Mouse (Mus musculus) ovary, postnatal 10 days (tissue): ENCODE results near the gene Mrap.

ENCODE experiments used
- DNase-seq: peaks from one replicate; pipeline ENCODE4 v3.0.0; 2022; ENCODE audit warnings: low spot score

Gene Mrap

DNA sequence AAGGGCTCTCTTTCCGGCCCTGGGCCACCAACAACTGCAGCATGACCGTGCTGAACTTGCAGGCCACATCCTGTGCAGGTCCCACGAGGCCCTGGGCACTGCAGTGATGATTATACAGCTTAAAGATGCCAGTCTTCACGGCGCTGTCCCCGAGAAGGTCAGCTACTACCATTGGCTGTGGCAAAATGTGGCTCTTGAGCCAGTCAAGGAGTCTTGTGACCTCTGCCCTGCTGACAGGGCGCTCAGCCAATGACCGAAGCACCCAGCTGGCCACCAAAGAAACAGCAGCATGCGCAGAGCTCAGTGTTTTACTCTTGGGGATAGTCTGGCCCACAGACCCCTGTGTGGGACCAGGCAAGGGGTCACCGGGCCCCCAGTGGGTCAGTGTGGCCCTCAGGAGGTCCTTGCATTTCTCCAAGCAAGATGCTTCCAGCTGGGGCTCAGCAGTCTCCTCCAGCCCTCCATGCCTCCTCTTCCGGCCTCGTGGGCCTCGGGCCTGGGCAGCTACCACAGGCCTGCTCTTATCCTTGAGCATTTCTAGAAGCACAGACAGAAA lies 15.5 kb downstream of the Mrap start:
- DNase-seq = no peak

DNA sequence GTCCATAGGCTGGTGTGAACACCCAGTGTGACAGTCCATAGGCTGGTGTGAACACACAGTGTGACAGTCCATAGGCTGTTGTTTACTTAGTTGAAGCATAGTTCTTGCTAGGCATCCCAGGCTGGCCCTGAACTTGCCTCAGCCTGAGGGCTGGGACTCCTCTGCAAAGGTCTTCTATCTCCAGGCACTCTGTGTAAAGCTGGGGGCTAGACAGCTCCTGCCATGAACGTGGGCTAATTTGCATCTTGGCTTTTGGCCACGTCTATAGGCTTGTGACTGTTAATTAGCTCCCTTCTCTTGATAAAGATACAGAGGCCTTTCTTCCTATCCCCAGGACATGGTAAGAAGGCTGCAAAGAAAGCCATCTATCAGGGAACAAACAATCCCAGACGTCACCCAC lies 21.3 kb downstream of the Mrap start:
- DNase-seq = no peak

DNA sequence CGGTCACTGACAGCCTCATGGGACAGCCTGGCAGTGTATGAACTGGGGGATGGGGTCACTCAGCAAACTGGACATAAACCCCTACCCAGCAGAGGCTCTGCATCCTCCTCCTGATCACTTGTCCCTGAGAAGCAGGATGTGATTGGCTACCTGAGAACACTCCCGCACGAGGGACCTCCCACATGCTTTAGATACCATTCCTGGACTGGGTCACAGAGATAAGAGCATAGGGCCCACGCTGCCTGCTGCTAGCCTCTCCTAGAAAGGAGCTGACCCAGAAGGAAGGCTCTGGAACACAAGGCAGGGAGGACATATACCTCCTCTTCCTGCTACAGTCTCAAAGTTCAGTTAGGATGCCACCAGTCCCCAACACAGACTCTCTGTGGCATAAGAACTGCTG lies 22.5 kb downstream of the Mrap start:
- DNase-seq = no peak

DNA sequence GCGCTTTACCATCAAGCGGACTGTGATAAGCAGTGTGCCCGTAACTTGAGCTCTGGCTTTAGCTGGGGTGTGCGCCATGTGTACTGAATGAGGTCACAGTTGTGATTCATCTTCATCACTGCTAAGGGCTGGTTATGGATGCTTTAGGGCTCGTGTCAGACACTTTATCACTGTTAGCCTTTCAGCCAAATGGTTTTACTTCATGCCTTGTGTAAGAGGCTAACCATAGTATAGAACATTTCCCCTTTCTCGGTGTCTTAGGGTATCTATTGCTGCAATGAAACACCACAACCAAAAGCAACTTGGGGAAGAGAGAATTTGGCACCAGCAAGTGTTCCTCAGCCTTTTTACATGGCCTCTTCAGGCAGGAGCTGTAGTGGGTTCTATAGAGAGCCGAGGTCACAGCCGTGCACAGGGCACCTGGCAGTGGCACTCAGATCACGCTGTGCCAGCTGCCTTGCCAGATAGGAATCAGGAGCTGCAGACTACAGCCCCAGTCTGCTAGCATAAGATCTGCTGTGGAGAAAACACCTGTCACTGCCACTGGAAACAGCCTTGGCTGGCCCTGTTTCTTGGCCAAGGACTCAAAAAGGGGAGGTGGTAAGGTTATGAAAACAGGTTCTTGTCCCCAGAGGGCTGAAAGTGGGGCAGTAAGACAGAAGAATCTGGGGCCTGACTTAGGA lies 27.3 kb downstream of the Mrap start:
- DNase-seq = no peak

DNA sequence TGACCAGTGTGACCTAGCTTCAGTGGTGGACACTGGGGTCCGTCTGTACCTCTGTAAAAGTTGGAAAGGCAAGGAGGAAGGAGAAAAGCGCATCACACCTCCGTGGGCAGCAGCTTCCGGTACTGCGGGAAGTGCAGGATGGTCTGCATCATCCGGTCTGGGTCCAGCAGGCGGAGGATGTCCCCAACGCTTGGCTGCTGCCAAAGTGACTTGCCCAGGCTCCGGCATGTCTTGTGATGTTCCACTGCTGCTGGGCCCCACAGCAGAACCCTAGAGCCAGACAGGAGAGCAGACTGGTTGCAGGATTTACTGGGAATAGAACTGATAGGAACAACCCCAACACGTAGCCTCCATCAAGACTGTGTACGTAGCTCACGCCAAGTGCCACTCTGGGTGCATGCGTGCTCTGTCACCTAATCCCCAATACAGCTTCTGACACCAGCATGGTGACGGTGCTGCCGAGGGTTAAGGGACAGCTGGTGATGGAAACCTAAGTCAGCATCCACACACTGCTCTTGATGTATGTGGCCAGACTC lies 29.0 kb downstream of the Mrap start:
- no peak for DNase-seq

DNA sequence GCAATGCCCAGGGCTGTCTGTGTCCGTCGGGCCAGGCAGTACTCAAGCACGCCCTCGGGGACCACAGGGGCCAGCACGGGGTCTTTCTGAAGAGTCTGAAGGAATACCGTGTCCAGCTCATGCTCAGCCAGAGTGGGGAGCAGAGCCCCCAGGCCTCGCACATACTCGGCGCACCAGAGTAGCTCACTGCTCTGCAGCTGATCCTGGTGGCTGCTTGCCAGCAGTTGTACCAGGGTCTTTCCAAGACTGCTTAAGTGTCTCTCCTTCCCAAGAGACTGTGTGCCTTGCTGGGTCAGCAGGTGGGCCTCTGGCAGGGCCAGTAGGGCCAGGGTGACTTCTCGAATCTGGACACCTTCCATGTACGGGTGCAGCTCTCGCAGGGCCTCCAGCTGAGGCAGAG lies 36.2 kb downstream of the Mrap start:
- DNase-seq = no peak

DNA sequence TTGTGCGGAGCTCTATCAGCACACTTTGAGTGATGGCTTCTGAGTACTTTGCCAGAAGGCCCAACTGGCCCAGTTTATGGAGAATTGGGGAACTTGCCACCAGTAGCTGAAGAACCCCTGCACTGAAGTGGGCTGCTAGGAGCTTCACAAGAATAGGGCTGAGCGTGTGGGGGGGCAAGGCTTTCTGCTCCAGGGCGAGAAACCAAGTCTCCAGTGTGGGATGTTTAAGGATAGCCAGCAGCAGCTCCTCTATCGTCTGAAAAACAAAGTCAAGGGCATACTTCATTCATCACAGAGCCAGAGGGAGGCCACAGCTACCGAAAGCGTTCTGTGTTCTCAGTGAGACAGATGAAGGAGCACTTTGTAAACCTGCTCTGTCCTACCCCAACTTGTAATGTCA lies 36.6 kb downstream of the Mrap start:
- no peak for DNase-seq

DNA sequence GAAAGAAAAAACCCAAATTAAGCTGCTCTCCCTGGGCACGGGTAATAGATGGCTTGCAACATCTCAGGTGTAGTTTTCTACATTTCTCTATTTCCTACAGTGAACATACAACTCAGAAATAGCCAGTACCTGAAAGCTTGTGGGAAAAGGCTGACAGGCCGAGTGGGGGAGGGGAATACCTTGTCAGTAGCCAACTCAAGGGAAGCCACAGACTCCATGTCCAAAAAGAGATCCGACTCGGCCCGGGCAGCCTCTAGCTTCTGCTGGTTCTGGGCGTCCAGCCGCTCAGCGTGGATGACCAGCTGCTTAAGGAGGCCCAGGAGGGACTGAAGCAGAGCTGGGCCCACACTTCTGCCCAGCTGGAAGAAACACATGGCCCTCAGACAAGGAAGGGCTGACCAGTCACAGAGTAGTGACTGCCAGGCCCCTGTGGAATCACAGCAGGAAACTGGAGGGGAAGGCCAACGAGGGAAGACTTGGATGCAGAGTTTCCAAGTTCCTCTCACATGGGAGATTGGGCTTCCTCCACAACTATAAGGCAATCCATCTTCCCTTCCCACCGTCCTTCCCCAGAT lies 38.0 kb downstream of the Mrap start:
- no peak for DNase-seq

DNA sequence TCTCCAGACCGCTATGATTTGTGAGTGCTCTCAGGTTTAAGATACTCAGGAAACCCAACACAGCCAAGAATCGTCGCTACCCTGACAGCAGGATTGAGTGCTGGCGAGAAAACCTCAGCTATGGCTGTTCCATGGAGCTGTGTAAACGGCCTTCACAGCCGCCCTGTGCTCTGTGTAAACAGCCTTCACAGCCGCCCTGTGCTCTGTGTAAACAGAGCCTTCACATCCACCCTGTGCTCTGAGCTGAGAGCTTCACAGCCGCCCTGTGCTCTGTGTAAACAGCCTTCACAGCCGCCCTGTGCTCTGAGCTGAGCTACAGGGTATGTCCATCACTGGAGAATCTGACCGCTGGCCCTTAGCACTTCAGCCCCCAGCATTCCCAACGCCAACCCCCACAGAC lies 41.8 kb downstream of the Mrap start:
- DNase-seq = no peak

DNA sequence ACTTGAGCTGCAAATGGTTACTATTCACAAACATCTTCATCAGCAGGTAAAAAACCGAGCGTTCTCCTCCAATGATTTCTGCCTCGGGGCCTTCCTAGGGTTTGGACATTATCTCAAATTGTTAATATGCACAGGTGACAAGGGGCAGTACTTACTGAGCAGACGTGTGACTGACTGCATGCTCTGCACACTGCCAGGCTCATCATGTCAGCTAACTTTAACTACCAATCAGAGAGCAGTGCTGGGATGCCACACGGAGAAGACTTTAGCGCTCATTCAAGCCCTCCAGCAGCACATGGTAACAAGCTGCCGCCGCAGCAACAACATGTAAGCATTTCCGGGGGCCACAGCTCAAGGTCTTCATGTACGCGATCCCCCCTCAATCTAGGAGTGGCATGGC lies 45.3 kb downstream of the Mrap start:
- DNase-seq = no peak

DNA sequence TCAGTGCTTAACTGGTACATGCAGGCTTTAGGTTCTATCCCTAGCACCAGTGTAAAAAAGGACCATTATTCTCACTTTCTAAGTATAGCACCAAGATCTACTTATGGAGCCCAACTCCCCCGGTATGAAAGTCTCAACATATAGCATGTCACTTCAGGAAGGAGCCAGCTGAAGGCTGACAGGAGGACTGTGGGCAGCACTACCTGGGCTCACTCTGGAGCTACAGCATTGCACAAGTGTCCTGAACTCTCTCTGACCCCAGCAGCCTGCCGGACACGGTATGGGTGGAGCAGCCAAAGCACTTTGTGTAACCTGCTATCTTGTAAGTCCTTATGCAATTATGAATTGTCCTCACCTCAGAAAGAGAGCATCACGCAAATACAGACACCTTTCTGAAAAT lies 47.2 kb downstream of the Mrap start:
- no peak for DNase-seq

DNA sequence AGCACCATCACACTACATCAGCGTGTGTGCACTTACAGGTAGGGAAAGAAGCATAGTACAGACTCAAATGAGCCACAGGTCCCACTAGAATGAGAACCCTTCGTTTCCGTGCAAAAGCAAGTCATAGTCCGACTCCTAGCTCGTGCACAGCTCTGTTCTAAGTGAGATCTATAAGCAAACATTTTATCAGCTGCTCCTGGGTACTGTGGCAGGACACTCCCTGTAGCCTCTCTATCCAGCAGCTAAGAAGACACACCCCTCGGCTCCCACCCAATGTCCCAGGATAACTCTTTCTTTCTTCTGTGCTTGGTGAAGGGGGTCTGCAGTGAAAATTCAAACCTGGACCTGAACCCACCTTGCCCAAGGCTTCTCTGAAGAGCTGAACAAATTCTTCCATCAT lies 50.6 kb downstream of the Mrap start:
- no peak for DNase-seq

DNA sequence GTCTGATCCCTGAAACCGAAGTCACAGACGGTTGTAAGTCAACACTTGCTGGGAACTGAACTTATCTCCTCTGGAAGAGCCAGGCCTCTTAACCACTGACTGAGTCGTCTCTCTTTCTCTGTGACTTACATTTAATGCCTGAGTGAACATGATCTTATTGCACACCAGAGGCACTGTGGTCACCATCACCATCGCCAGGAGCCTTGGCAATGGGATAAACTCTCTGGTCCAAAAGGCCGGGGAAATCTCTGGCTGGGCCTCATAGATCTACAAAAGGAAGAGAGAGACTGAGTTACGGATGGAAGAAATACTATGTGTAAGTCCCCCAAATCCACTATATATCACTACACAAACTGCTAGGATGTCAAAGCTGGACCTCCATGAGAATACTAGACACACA lies 52.9 kb downstream of the Mrap start:
- DNase-seq = no peak

DNA sequence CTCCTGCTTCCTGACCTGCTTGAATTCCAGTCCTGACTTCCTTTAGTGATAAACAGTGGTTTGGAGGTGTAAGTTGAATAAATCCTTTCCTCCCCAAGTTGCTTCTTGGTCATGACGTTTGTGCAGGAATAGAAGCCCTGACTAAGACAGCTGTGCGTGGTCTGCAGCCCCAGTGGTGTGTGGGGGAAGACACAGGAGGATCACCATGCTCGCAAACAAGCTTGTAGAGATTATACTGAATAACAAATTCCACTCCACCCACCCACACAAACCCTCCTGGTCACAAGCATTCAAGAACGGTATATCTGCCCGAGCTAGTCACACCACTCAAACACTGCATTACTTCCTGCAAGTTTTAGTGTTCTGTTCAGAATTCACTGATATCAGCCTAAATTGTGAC lies 54.1 kb downstream of the Mrap start:
- DNase-seq = no peak

DNA sequence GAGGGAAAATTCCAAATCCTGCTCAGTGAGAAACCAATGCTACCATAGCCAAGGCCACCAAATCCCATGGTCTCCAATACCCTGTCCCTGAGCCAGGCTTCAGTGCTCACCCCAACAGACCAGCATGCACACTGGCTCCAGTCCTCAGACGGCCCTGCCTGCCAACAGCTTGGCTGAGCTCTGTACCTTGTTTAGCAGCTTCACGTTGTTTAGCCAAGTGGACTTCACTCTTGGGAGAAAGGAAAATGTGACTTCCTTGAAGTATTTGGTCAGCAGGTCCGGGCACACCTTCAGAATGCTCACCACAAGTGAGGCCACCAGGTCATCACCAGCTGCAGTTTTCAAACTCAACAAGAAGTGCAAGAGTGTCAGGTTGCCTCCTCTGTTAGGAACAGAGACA lies 54.5 kb downstream of the Mrap start:
- DNase-seq = no peak

DNA sequence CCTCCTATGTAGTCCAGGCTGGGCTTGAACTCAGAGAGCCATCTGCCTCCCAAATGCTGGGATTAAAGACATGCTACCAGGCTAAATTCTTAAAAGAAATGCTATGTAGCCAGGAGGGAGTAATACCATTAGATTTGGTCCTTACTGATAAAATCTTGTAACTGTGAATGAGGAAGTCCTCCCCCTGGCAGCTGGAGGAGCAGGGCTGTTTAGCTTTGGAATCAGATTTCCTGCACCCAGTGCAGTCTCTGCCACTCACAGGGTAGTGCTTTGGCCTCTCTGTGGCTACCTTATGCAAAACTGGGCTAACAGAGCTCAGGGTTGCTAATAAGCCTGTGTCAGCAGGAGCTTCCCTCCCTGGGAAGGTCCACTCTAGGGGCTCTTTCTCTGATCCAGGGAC lies 56.7 kb downstream of the Mrap start:
- no peak for DNase-seq

DNA sequence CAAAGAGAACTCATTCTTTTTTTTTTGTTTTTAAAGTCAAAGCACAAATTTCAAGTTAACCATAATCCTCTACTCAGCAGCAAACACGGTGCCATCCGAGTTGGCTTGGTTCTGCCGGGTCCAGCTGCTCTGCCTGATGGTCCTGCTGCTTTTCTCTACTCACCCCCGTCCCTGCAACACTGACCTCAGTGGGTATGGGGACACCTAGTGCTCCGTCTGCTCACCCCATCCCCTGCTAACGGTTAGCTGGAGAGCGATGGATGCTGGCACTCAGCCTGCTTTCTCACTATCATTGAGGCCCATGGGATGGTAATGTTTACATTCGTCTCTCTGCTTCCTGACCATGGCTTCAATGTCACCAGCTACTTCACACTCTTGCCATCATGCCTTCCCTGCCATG lies 60.4 kb downstream of the Mrap start:
- DNase-seq = no peak

DNA sequence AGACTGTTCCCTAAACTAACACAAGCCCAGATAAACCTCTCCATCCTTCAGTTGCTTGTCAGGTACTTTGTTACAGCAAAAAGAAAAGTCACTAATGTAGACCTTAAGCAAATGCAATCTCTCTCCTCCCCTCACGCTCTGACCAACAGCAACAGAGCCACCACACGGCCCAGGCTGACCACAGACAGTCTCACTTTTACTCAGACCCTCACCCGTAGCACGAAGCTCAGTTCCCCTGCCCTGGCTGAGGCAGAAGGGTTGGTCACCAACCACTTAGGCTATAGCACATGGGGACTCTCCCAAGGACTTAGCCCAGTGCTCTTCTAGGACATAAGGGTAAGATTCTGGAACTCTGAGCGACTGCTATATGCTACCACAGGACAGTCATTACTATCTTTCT lies 60.8 kb downstream of the Mrap start:
- DNase-seq = no peak
